Mouse (Mus musculus) naive thymus-derived CD4-positive, alpha-beta T cell, adult 5 months (primary cell): ENCODE results near the gene Cdh1. TPM values are rescaled to one million over a fixed set of nuclear protein-coding genes. Genes with fewer than 3 reads are reported as not detected.

Experiments used
- polyA plus RNA-seq: library from polyadenylated mRNA; unstranded; fragments of 100-300 nt; shearing (Covaris generic); gene quantifications from one replicate; pipeline ENCODE4 v1.2.1, GENCODE M21; 2017

Gene Cdh1
- 0.31 TPM for polyA plus RNA-seq

GRCm38 (mm10) chr8:106603131-106603819, at the start of gene Cdh1:
Gene Cdh1 (plus strand): TSS chr8:106603351.

GRCm38 (mm10) chr8:106573168-106573567, 30.0 kb upstream of the Cdh1 start, which contains the start of gene Gm10073:
Gene Gm10073 (minus strand): TSS chr8:106573461.

GRCm38 (mm10) chr8:106682971-106683668, 80.0 kb downstream of the Cdh1 start, which contains the start of gene Tango6:
Gene Tango6 (plus strand): TSS chr8:106683068.

Other genes with a start within 250 kb of the Cdh1 start
- gene Zfp90, start 188.0 kb upstream of the Cdh1 start, polyA plus RNA-seq, result 3.9 TPM
- not detected for gene 6030452D12Rik, start 102.8 kb upstream of the Cdh1 start, polyA plus RNA-seq
- gene Cdh3, start 92.5 kb upstream of the Cdh1 start, polyA plus RNA-seq, result 0.07 TPM
- 6.4 TPM for gene Gm10073, start 29.9 kb upstream of the Cdh1 start, polyA plus RNA-seq
- 17.9 TPM for gene Tango6, start 79.7 kb downstream of the Cdh1 start, polyA plus RNA-seq